Mouse (Mus musculus): Measurements from ENCODE around the gene Olfr380. TPM values are rescaled to one million over a fixed set of nuclear protein-coding genes. Genes with fewer than 3 reads are reported as not detected.

The Olfr380 gene
- total RNA-seq (2014; rRNA removed) = not detected in 2 replicates
- polyA plus RNA-seq (2015; fragmentation: Nextera tagmentation; extraction: Ambion mirVana) = not detected in 2 replicates

DNA sequence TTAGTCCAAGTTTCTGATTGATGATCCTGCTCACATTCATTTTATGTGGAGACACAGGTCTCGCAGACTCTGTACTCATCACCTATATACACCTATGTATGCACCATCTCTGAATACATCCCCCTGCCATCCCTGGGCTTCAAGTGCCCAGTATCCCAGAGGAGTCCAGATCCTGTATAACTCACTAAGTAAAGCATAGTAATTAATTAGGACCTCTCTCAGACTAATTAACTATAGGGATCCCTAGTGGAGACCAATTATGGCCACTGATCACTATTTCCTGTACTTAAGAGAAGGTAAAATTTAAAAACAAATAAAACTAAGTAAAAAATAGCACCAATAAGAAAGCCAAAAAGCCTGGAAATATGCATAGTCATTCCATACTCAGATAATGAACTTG lies at the start of gene Olfr380:
Olfr380 (minus strand) TSS at position 101 of the 400 bp plus-strand sequence.
- Histone ChIP-seq H3K36me3 (ENCODE audit: insufficient read depth) (no peaks in the 10 kb centered on the region), H3K4me3 (ENCODE audit: low read depth, low read length) (no peak within 1 kb of the TSS), H3K9ac (no peak within 1 kb of the TSS), H3K4me1 (ENCODE audit: insufficient read depth) (no peaks in the 10 kb centered on the region), H3K4me2 (ENCODE audit: low read depth) (no peak within 1 kb of the TSS), H3K27ac (ENCODE audit: low read depth, low read length) (no peak within 1 kb of the TSS), H3K9me3 (ENCODE audit: low read length) (no peaks in the 10 kb centered on the region), H3K27me3 (ENCODE audit: insufficient read depth, low read length) (no peaks in the 10 kb centered on the region)
- no peak for DNase-seq
- TF ChIP-seq CTCF (IDR thresholded peaks at IDR 0.05; ENCODE audit: low read depth) = no peak
- WGBS = 89% methylated on average over 1 of the region's 1 CpGs
- ATAC-seq = no peak

DNA sequence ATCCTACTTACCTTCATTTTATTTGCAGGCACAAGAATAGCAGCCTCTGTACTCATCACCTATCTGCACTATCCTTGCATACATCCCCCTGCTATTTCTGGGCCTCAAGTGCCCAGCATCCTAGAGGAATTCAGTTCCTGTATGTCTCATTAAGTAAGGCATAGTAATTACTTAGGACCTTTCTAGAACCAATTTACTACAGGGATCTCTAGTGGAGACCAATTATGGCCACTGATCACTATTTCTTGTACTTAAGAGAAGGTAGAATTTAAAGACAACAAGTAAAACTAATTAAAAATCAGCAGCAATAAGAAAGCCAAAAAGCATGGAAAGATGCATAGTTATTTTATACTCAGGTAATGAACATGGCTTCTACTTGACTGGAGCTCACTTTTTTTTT lies 34.2 kb upstream of the Olfr380 start, which contains the start of gene Olfr381:
Olfr381 (minus strand) TSS at position 101 of the 400 bp plus-strand sequence.
- TF ChIP-seq CTCF (IDR thresholded peaks at IDR 0.05; ENCODE audit: low read depth) = no peak
- Histone ChIP-seq H3K27me3 (ENCODE audit: insufficient read depth, low read length) (no peaks in the 10 kb centered on the region), H3K9me3 (ENCODE audit: low read length) (no peaks in the 10 kb centered on the region), H3K4me2 (ENCODE audit: low read depth) (no peak within 1 kb of the TSS), H3K4me3 (ENCODE audit: low read depth, low read length) (no peak within 1 kb of the TSS), H3K9ac (no peak within 1 kb of the TSS), H3K36me3 (ENCODE audit: insufficient read depth) (no peaks in the 10 kb centered on the region), H3K27ac (ENCODE audit: low read depth, low read length) (no peak within 1 kb of the TSS), H3K4me1 (ENCODE audit: insufficient read depth) (no peaks in the 10 kb centered on the region)
- ATAC-seq = no peak
- DNase-seq = no peak

DNA sequence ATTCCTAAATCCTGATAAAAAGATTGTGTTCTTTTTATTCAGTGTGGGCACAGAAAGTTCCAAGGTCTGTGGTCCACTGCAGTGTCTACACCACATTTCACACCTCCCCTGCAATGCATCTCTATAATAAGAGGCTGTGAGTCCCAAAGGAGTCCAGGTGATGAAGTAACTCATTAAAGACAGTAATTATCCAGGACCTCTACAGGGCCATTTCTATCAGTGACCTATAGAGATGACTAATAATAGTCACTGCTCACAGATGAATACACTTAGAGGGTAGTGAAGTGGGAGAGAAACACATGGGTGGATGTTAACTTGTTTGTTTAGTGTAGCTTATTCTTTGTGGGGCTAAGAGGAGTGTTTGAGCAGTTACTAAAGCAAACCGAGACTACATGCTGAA lies 28.9 kb downstream of the Olfr380 start, which contains the start of gene Olfr378:
Olfr378 (minus strand) TSS at position 101 of the 400 bp plus-strand sequence.
- WGBS = 97% methylated on average over 1 of the region's 1 CpGs

More for the DNA sequence above, 28.9 kb downstream of the Olfr380 start, which contains the start of gene Olfr378:
- Histone ChIP-seq H3K4me2 (ENCODE audit: low read depth) (no peak within 1 kb of the TSS), H3K27me3 (ENCODE audit: insufficient read depth, low read length) (no peaks in the 10 kb centered on the region), H3K4me3 (ENCODE audit: low read depth, low read length) (no peak within 1 kb of the TSS), H3K9ac (no peak within 1 kb of the TSS), H3K9me3 (ENCODE audit: low read length) (no peaks in the 10 kb centered on the region), H3K36me3 (ENCODE audit: insufficient read depth) (no peaks in the 10 kb centered on the region), H3K4me1 (ENCODE audit: insufficient read depth) (no peaks in the 10 kb centered on the region), H3K27ac (ENCODE audit: low read depth, low read length) (no peak within 1 kb of the TSS)
- no peak for TF ChIP-seq CTCF (IDR thresholded peaks at IDR 0.05; ENCODE audit: low read depth)
- no peak for ATAC-seq
- DNase-seq = no peak

Other genes starting within 250 kb of the Olfr380 start
- gene Trpv1, start 223.2 kb downstream of the Olfr380 start, total RNA-seq (2014; rRNA removed) = 0.38 TPM in 2 replicates
- 0.22 and 0.38 TPM in 2 replicates for gene Trpv1, start 223.2 kb downstream of the Olfr380 start, polyA plus RNA-seq (2015; fragmentation: Nextera tagmentation; extraction: Ambion mirVana)
- 0.29 and 0.31 TPM in 2 replicates for gene Trpv3, start 190.1 kb downstream of the Olfr380 start, total RNA-seq (2014; rRNA removed)
- 0.05 and 0.13 TPM in 2 replicates for gene Trpv3, start 190.1 kb downstream of the Olfr380 start, polyA plus RNA-seq (2015; fragmentation: Nextera tagmentation; extraction: Ambion mirVana)
- gene Aspa, start 127.9 kb downstream of the Olfr380 start, total RNA-seq (2014; rRNA removed) = 3.5 and 4.3 TPM in 2 replicates
- gene Aspa, start 127.9 kb downstream of the Olfr380 start, polyA plus RNA-seq (2015; fragmentation: Nextera tagmentation; extraction: Ambion mirVana) = 4.0 and 4.1 TPM in 2 replicates
- gene Gm49340, start 127.8 kb downstream of the Olfr380 start, total RNA-seq (2014; rRNA removed) = not detected in 2 replicates
- not detected in 2 replicates for gene Gm49340, start 127.8 kb downstream of the Olfr380 start, polyA plus RNA-seq (2015; fragmentation: Nextera tagmentation; extraction: Ambion mirVana)
- 0.15 TPM in 1 of 2 replicates, not detected in the other for gene Spata22, start 127.8 kb downstream of the Olfr380 start, total RNA-seq (2014; rRNA removed)
- gene Spata22, start 127.8 kb downstream of the Olfr380 start, polyA plus RNA-seq (2015; fragmentation: Nextera tagmentation; extraction: Ambion mirVana) = 0.12 TPM in 1 of 2 replicates, not detected in the other
- not detected in 2 replicates for gene Olfr20, start 106.7 kb downstream of the Olfr380 start, total RNA-seq (2014; rRNA removed)
- gene Olfr20, start 106.7 kb downstream of the Olfr380 start, polyA plus RNA-seq (2015; fragmentation: Nextera tagmentation; extraction: Ambion mirVana) = not detected in 2 replicates
- gene Olfr376, start 86.3 kb downstream of the Olfr380 start, total RNA-seq (2014; rRNA removed) = not detected in 2 replicates
- not detected in 2 replicates for gene Olfr376, start 86.3 kb downstream of the Olfr380 start, polyA plus RNA-seq (2015; fragmentation: Nextera tagmentation; extraction: Ambion mirVana)
- not detected in 2 replicates for gene Olfr1, start 57.9 kb downstream of the Olfr380 start, total RNA-seq (2014; rRNA removed)
- not detected in 2 replicates for gene Olfr1, start 57.9 kb downstream of the Olfr380 start, polyA plus RNA-seq (2015; fragmentation: Nextera tagmentation; extraction: Ambion mirVana)
- not detected in 2 replicates for gene Olfr378, start 29.0 kb downstream of the Olfr380 start, total RNA-seq (2014; rRNA removed)
- not detected in 2 replicates for gene Olfr378, start 29.0 kb downstream of the Olfr380 start, polyA plus RNA-seq (2015; fragmentation: Nextera tagmentation; extraction: Ambion mirVana)
- gene Olfr381, start 34.1 kb upstream of the Olfr380 start, total RNA-seq (2014; rRNA removed) = not detected in 2 replicates
- not detected in 2 replicates for gene Olfr381, start 34.1 kb upstream of the Olfr380 start, polyA plus RNA-seq (2015; fragmentation: Nextera tagmentation; extraction: Ambion mirVana)
- not detected in 2 replicates for gene Olfr382, start 59.7 kb upstream of the Olfr380 start, total RNA-seq (2014; rRNA removed)
- not detected in 2 replicates for gene Olfr382, start 59.7 kb upstream of the Olfr380 start, polyA plus RNA-seq (2015; fragmentation: Nextera tagmentation; extraction: Ambion mirVana)
- gene Olfr385, start 135.5 kb upstream of the Olfr380 start, total RNA-seq (2014; rRNA removed) = not detected in 2 replicates
- not detected in 2 replicates for gene Olfr385, start 135.5 kb upstream of the Olfr380 start, polyA plus RNA-seq (2015; fragmentation: Nextera tagmentation; extraction: Ambion mirVana)
- not detected in 2 replicates for gene Olfr384, start 141.1 kb upstream of the Olfr380 start, total RNA-seq (2014; rRNA removed)
- gene Olfr384, start 141.1 kb upstream of the Olfr380 start, polyA plus RNA-seq (2015; fragmentation: Nextera tagmentation; extraction: Ambion mirVana) = not detected in 2 replicates
- not detected in 2 replicates for gene Zfp735, start 231.3 kb upstream of the Olfr380 start, total RNA-seq (2014; rRNA removed)
- gene Zfp735, start 231.3 kb upstream of the Olfr380 start, polyA plus RNA-seq (2015; fragmentation: Nextera tagmentation; extraction: Ambion mirVana) = not detected in 2 replicates

Measured in forebrain, postnatal 0 days (tissue).